Mouse (Mus musculus) gastrocnemius, postnatal 10 days (tissue): ENCODE results near the gene Gdf5. TPM values are rescaled to one million over a fixed set of nuclear protein-coding genes. Genes with fewer than 3 reads are reported as not detected.

Source experiments
- DNase-seq: peaks from one replicate; pipeline ENCODE4 v3.0.0; 2021; ENCODE audit warnings: mixed read lengths
- long read RNA-seq, 2 experiments: library from polyadenylated mRNA; stranded (forward); transcript quantifications; one replicate each; pipeline ENCODE4 v2.0.0; 2021
- total RNA-seq, 2 experiments: library from RNA; stranded (reverse); gene quantifications; 2 replicates each; pipeline ENCODE4 v1.2.3; 2021

Gene Gdf5
- total RNA-seq: under 1 TPM in 1 of 2 experiments, not detected in 1; 0.14 TPM
- long read RNA-seq, experiment 1: 0 reads
- long read RNA-seq, experiment 2: 0 reads

- no peak for DNase-seq
Observed at GRCm38 (mm10) chr2:155945124-155945523, at the start of gene Gdf5. Gdf5 (minus strand) TSS chr2:155945367.

GRCm38 (mm10) chr2:155991863-155992321, 46.7 kb upstream of the Gdf5 start:
- DNase-seq: peak; percentile 60

- DNase-seq: peak; percentile 17
Observed at GRCm38 (mm10) chr2:155991151-155991550, 46.0 kb upstream of the Gdf5 start.

- no peak for DNase-seq
Observed at GRCm38 (mm10) chr2:155989085-155989484, 43.9 kb upstream of the Gdf5 start.

GRCm38 (mm10) chr2:155987131-155987530, 42.0 kb upstream of the Gdf5 start:
- no peak for DNase-seq

- DNase-seq: no peak
Observed at GRCm38 (mm10) chr2:155985776-155986175, 40.6 kb upstream of the Gdf5 start.

GRCm38 (mm10) chr2:155979328-155979991, 34.3 kb upstream of the Gdf5 start:
- no peak for DNase-seq

GRCm38 (mm10) chr2:155974087-155974731, 29.0 kb upstream of the Gdf5 start:
- DNase-seq: no peak

GRCm38 (mm10) chr2:155973348-155973747, 28.2 kb upstream of the Gdf5 start:
- DNase-seq: no peak

GRCm38 (mm10) chr2:155962991-155963390, 17.8 kb upstream of the Gdf5 start:
- no peak for DNase-seq

- DNase-seq: no peak
Observed at GRCm38 (mm10) chr2:155961862-155962261, 16.7 kb upstream of the Gdf5 start.

GRCm38 (mm10) chr2:155959981-155960380, 14.8 kb upstream of the Gdf5 start:
- DNase-seq: no peak

- DNase-seq: peak; percentile 88
Observed at GRCm38 (mm10) chr2:155956134-155957059, 11.2 kb upstream of the Gdf5 start, which contains the start of gene Cep250. Cep250 (plus strand) TSS chr2:155956458.

GRCm38 (mm10) chr2:155952006-155952405, 6.8 kb upstream of the Gdf5 start:
- DNase-seq: peak; percentile 42

- no peak for DNase-seq
Observed at GRCm38 (mm10) chr2:155949362-155949761, 4.2 kb upstream of the Gdf5 start.

GRCm38 (mm10) chr2:155947390-155948002, 2.3 kb upstream of the Gdf5 start:
- DNase-seq: no peak

GRCm38 (mm10) chr2:155946499-155946898, 1.3 kb upstream of the Gdf5 start:
- no peak for DNase-seq

GRCm38 (mm10) chr2:155946069-155946468, 902 bp upstream of the Gdf5 start:
- peak; percentile 87 for DNase-seq

GRCm38 (mm10) chr2:155945580-155945979, 413 bp upstream of the Gdf5 start:
- no peak for DNase-seq

GRCm38 (mm10) chr2:155944685-155945084, 482 bp downstream of the Gdf5 start:
- no peak for DNase-seq

GRCm38 (mm10) chr2:155943463-155943862, 1.7 kb downstream of the Gdf5 start:
- DNase-seq: no peak
